In the genomic region with DNA sequence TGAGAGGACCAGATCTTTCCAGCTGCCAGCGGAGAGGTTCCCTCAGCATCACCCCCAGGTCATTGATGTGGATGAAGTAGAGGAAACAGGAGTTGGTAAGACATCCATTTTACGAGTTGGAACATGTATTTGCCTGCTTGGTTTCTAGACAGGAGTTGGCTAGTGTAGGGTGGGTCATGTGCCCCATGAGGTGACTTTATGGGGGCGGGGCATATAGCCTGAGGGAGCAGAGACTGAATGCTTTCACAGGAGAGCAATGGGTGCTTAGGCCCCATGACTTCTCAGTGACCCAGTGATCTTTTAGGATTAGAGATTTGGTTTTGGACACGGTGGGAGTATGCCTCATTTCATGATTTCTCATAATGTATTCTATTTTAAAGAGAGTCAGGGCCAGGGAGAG, we compare ENCODE assay signal across 24 mouse cellular contexts. TPM values are rescaled to one million over a fixed set of nuclear protein-coding genes. Genes with fewer than 3 reads are reported as not detected.
A peak's percentile ranks its signal among the peaks of the same experiment; 100 is the strongest.
DNase-seq lines count a peak whose midpoint lies in the region; ATAC-seq and TF ChIP-seq lines count a peak whose summit lies in the region.
"Had no signal": no experiment of that assay in that cellular context is flagged by ENCODE, and none has a peak within 500 bp of the region (broad histone marks: within the 10 kb centered on the region; RNA-seq: fewer than 3 reads in every experiment).

No protein-coding gene starts in this region.

- no peak for DNase-seq in hindbrain, embryonic 11.5 days (ENCODE audit: low spot score)
- DNase-seq in midbrain, postnatal 0 days (ENCODE audit: low spot score), result no peak
- peak; percentile 59 for DNase-seq in ZHBTc4 (ENCODE audit: low read depth, low spot score)
- DNase-seq in thymus, postnatal 4 days, result no peak
- DNase-seq: adrenal gland, postnatal 10 days; adrenal gland, postnatal 36 days; cerebellum, adult 18-20 months; cerebellum, adult 9-10 months; cerebellum, postnatal 14 days; gastrocnemius, postnatal 10 days; heart, adult 11 months; heart, postnatal 10 days; heart, postnatal 36 days had no signal

- H3K9ac ChIP-seq in hindbrain, embryonic 11.5 days (ENCODE audit: low read depth, low read length), result no peak overlapping the region
- H3K9ac ChIP-seq in hindbrain, embryonic 16.5 days (ENCODE audit: low read depth, low read length), result no peak overlapping the region
- no peak overlapping the region for H3K9ac ChIP-seq in midbrain, embryonic 15.5 days
- H3K9ac ChIP-seq in midbrain, postnatal 0 days (replicated peaks; ENCODE audit: low read length, poor library complexity, severe bottlenecking), result no peak overlapping the region
- H3K9ac ChIP-seq: embryonic facial prominence, embryonic 13.5 days; forebrain, embryonic 12.5 days; forebrain, embryonic 15.5 days; heart, embryonic 12.5 days; heart, embryonic 15.5 days; hindbrain, embryonic 14.5 days had no signal

- TF ChIP-seq CTCF in midbrain, postnatal 0 days (IDR thresholded peaks at IDR 0.05), result no peak

- no peaks in the 10 kb centered on the region for H3K36me3 ChIP-seq in hindbrain, embryonic 11.5 days (ENCODE audit: control insufficient read depth, insufficient read depth, low read length)
- no peaks in the 10 kb centered on the region for H3K36me3 ChIP-seq in hindbrain, embryonic 16.5 days (ENCODE audit: control insufficient read depth, insufficient read depth, low read length)
- no peaks in the 10 kb centered on the region for H3K36me3 ChIP-seq in midbrain, embryonic 15.5 days (replicated peaks)
- H3K36me3 ChIP-seq in midbrain, postnatal 0 days (ENCODE audit: insufficient read depth, low read length), result no peaks in the 10 kb centered on the region; the same call in 1 of the 2 replicates
- H3K36me3 ChIP-seq: forebrain, embryonic 12.5 days; forebrain, embryonic 15.5 days; hindbrain, embryonic 10.5 days had no signal

- H3K4me3 ChIP-seq in hindbrain, embryonic 11.5 days (ENCODE audit: low read depth, low read length), result no peak overlapping the region
- no peak overlapping the region for H3K4me3 ChIP-seq in hindbrain, embryonic 16.5 days (ENCODE audit: low read length)
- H3K4me3 ChIP-seq in midbrain, embryonic 15.5 days, result no peak overlapping the region
- no peak overlapping the region for H3K4me3 ChIP-seq in midbrain, postnatal 0 days (ENCODE audit: low read depth, low read length)
- H3K4me3 ChIP-seq: embryonic facial prominence, embryonic 13.5 days; erythroblast, embryonic 14.5 days; forebrain, embryonic 12.5 days; forebrain, embryonic 15.5 days; heart, embryonic 12.5 days; heart, embryonic 15.5 days; hindbrain, embryonic 10.5 days had no signal

- no peaks in the 10 kb centered on the region for H3K27me3 ChIP-seq in hindbrain, embryonic 11.5 days (ENCODE audit: control insufficient read depth, insufficient read depth, low read length)
- no peaks in the 10 kb centered on the region for H3K27me3 ChIP-seq in hindbrain, embryonic 16.5 days (replicated peaks; ENCODE audit: control insufficient read depth, insufficient read depth, low read length)
- no peaks in the 10 kb centered on the region for H3K27me3 ChIP-seq in midbrain, embryonic 15.5 days (replicated peaks)
- no peaks in the 10 kb centered on the region for H3K27me3 ChIP-seq in midbrain, postnatal 0 days (ENCODE audit: insufficient read depth, low read length)
- H3K27me3 ChIP-seq: embryonic facial prominence, embryonic 13.5 days; forebrain, embryonic 12.5 days; forebrain, embryonic 15.5 days; heart, embryonic 12.5 days; heart, embryonic 15.5 days had no signal

- H3K9me3 ChIP-seq in hindbrain, embryonic 11.5 days (ENCODE audit: control insufficient read depth, low read length), result no peaks in the 10 kb centered on the region
- H3K9me3 ChIP-seq in hindbrain, embryonic 16.5 days (ENCODE audit: control insufficient read depth, low read length), result no peaks in the 10 kb centered on the region
- no peaks in the 10 kb centered on the region for H3K9me3 ChIP-seq in midbrain, embryonic 15.5 days
- H3K9me3 ChIP-seq in midbrain, postnatal 0 days (ENCODE audit: low read length), result no peaks in the 10 kb centered on the region
- H3K9me3 ChIP-seq: embryonic facial prominence, embryonic 13.5 days; forebrain, embryonic 12.5 days; forebrain, embryonic 15.5 days; heart, embryonic 12.5 days; heart, embryonic 15.5 days; hindbrain, embryonic 10.5 days had no signal

- no peaks in the 10 kb centered on the region for H3K4me1 ChIP-seq in hindbrain, embryonic 11.5 days (replicated peaks; ENCODE audit: control insufficient read depth, insufficient read depth, low read length)
- no peaks in the 10 kb centered on the region for H3K4me1 ChIP-seq in hindbrain, embryonic 16.5 days (ENCODE audit: control insufficient read depth, insufficient read depth, low read depth, low read length)
- H3K4me1 ChIP-seq in midbrain, embryonic 15.5 days, result no peaks in the 10 kb centered on the region
- no peaks in the 10 kb centered on the region for H3K4me1 ChIP-seq in midbrain, postnatal 0 days (ENCODE audit: insufficient read depth, low read length)
- H3K4me1 ChIP-seq: embryonic facial prominence, embryonic 13.5 days; forebrain, embryonic 12.5 days; forebrain, embryonic 15.5 days; hindbrain, embryonic 10.5 days had no signal

- 86% methylated on average over 4 of the region's 4 CpGs for WGBS in hindbrain, embryonic 11.5 days
- 81% methylated on average over 4 of the region's 4 CpGs for WGBS in hindbrain, embryonic 16.5 days
- WGBS in midbrain, embryonic 15.5 days, result 84% methylated on average over 4 of the region's 4 CpGs
- 83% methylated on average over 4 of the region's 4 CpGs for WGBS in midbrain, postnatal 0 days

- no peak overlapping the region for H3K27ac ChIP-seq in hindbrain, embryonic 11.5 days (ENCODE audit: low read depth, low read length)
- H3K27ac ChIP-seq in hindbrain, embryonic 16.5 days (ENCODE audit: low read depth, low read length), result no peak overlapping the region
- H3K27ac ChIP-seq in midbrain, embryonic 15.5 days, result no peak overlapping the region
- no peak overlapping the region for H3K27ac ChIP-seq in midbrain, postnatal 0 days (ENCODE audit: low read depth, low read length)
- H3K27ac ChIP-seq: embryonic facial prominence, embryonic 13.5 days; forebrain, embryonic 12.5 days; forebrain, embryonic 15.5 days; heart, embryonic 15.5 days; hindbrain, embryonic 10.5 days; hindbrain, embryonic 14.5 days had no signal

- H3K4me2 ChIP-seq in hindbrain, embryonic 11.5 days (replicated peaks; ENCODE audit: low read depth, low read length), result no peak overlapping the region
- H3K4me2 ChIP-seq in hindbrain, embryonic 16.5 days (ENCODE audit: low read length), result no peak overlapping the region
- no peak overlapping the region for H3K4me2 ChIP-seq in midbrain, embryonic 15.5 days
- H3K4me2 ChIP-seq in midbrain, postnatal 0 days (ENCODE audit: low read depth, low read length, poor library complexity, severe bottlenecking), result no peak overlapping the region
- H3K4me2 ChIP-seq: embryonic facial prominence, embryonic 13.5 days; forebrain, embryonic 12.5 days; forebrain, embryonic 15.5 days; heart, embryonic 12.5 days; heart, embryonic 15.5 days; hindbrain, embryonic 14.5 days had no signal

- 0 out of 2 replicates have a peak, but pooled peaks have one; percentile 12 for ATAC-seq in hindbrain, embryonic 11.5 days (ENCODE audit: low FRiP score)
- ATAC-seq in hindbrain, embryonic 16.5 days, result no peak
- ATAC-seq in midbrain, embryonic 15.5 days (replicated peaks), result 0 out of 2 replicates have a peak, but pooled peaks have one; percentile 45
- ATAC-seq in midbrain, postnatal 0 days (ENCODE audit: low FRiP score), result no peak
- ATAC-seq: CD4-positive, CD25-positive, alpha-beta regulatory T cell, adult 4 months; forebrain, embryonic 15.5 days had no signal

RNA-seq across cellular contexts. Expression of a gene that starts 31.2 kb away (rescaled TPM):
- polyA plus RNA-seq in hindbrain, embryonic 11.5 days (2014; fragmentation: Nextera tagmentation; extraction: Ambion mirVana), result 44.2 and 44.8 TPM in 2 replicates
- polyA plus RNA-seq in hindbrain, embryonic 16.5 days (2015; fragmentation: Nextera tagmentation; extraction: Ambion mirVana), result 63.8 and 78.5 TPM in 2 replicates
- polyA plus RNA-seq in midbrain, embryonic 15.5 days (2015; fragmentation: Nextera tagmentation; extraction: Ambion mirVana), result 38.6 and 42.2 TPM in 2 replicates
- 63.0 and 70.6 TPM in 2 replicates for total RNA-seq in midbrain, postnatal 0 days (2014; rRNA removed)
- 27.3 and 31.2 TPM in 2 replicates for polyA plus RNA-seq in midbrain, postnatal 0 days (2015; fragmentation: Nextera tagmentation; extraction: Ambion mirVana)
- polyA plus RNA-seq: erythroblast, embryonic 14.5 days had no signal

Comparison
In these comparisons a context has a peak if more than half of its experiments do, and no peak if none do; other contexts are left out.
1. ATAC-seq: peak in hindbrain, embryonic 11.5 days (single experiment) and midbrain, embryonic 15.5 days (single experiment); none in hindbrain, embryonic 16.5 days (single experiment) and midbrain, postnatal 0 days (single experiment).